Mouse (Mus musculus): ENCODE measurements at regions not wholly inside any gene's neighbourhood (a gene's known extent, or its start where the extent isn't known, plus 50 kb on each side); places are given as distances from the start of the nearest gene placed in this dataset.
"Not testable (repeated sequence)": the region's sequence is repeated elsewhere in the genome, so short reads cannot be mapped to it uniquely, and the experiment has no call there.

DNA sequence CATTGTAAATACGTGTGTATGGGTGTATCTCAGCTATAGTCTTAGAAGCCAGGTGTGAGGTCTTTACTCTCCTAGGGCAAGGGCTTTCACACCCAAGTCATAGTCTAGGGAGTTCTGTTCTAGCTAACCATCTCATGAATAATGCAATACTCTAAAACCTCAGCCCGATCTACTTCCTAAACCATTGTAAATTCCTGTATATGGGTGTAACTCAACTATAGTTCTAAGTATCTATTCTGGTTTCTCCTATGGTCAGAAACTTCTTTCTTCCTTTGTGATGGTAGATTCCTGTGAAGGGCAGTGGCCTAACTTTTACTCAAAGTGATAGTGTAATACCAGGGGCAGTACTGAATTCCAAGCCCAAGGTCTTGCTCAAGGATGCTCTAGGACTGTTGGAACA is 58.7 kb upstream of the Srd5a3 start:
- not testable (repeated sequence) for H3K36me3 ChIP-seq (ENCODE audit: insufficient read depth); H3K4me3 ChIP-seq (ENCODE audit: low read depth, low read length); H3K9me3 ChIP-seq (ENCODE audit: low read length); ATAC-seq; H3K9ac ChIP-seq; H3K27ac ChIP-seq (ENCODE audit: low read depth, low read length); H3K4me1 ChIP-seq (ENCODE audit: insufficient read depth); H3K27me3 ChIP-seq (ENCODE audit: insufficient read depth, low read length); H3K4me2 ChIP-seq (ENCODE audit: low read depth); DNase-seq
- WGBS: 83% methylated on average over 2 of the region's 2 CpGs

DNA sequence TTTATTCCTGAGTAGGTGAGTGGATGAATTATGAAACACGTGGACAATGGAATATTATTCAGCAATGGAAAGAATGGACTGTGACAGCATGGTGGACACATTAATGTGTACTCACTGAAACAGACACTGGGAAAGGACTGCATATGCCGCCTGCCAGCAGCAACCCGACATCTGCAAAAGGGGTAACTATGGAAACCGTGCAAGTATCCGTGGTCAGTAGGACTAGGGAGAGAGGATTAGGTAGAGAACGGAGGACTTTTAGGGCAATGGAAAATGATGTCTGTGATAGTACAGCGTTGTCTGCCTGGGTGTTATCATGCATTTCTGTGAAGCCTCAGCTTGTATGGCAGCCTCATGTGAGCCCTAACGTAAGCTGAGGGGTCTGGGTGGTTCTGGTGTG is 59.6 kb upstream of the Srd5a3 start:
- 49% methylated on average over 8 of the region's 8 CpGs for WGBS
- no peak for TF ChIP-seq CTCF (IDR thresholded peaks at IDR 0.05; ENCODE audit: low read depth)
- no peak for ATAC-seq
- H3K27ac ChIP-seq (ENCODE audit: low read depth, low read length): no peak overlapping the region
- no peaks in the 10 kb centered on the region for H3K27me3 ChIP-seq (ENCODE audit: insufficient read depth, low read length)
- no peaks in the 10 kb centered on the region for H3K36me3 ChIP-seq (ENCODE audit: insufficient read depth)
- no peak overlapping the region for H3K4me3 ChIP-seq (ENCODE audit: low read depth, low read length)
- no peak overlapping the region for H3K9ac ChIP-seq
- H3K4me2 ChIP-seq (ENCODE audit: low read depth): no peak overlapping the region
- no peaks in the 10 kb centered on the region for H3K4me1 ChIP-seq (ENCODE audit: insufficient read depth)
- DNase-seq: no peak
- H3K9me3 ChIP-seq (ENCODE audit: low read length): no peaks in the 10 kb centered on the region

DNA sequence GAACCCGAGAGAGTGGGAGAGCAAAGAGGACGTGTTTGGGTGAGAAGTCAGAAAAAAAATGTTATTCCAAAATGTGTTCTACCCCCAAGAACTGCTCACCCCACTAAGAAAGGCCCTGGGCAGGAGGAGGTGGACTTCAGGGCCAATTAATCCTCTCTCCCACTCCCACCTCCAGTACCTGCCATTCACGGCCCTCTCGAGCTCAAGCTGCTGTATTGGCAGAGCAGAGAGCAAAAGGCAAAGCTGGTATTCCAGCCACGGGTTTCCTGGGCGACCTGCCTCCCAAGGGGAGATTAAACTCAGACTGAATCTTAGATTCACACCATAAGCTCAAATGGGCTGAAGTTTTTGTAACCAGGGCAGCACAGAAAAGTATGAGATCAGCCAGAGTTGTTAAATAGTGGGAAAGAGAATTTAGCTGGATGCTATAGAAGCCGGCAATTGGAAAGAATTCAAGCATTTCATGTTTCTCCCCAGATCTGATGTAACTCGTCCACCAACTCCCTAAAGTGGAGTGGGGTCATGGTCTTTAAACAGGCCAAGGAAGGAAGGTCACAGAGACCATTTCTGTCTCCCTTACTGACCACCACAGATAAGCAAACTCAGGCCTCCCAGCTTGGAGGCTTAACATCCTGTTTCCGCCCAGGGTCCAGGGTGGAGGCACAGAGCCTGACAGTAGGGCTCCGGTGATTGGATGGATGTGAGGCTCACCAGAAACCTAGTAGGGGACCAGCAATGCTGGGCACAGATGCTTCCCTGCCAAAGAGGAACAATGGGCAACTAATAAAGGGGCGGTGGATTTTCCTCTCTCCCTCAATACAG is 60.7 kb upstream of the Srd5a3 start:
- Histone ChIP-seq H3K4me3 (ENCODE audit: low read depth, low read length) (no peak overlapping the region), H3K36me3 (ENCODE audit: insufficient read depth) (no peaks in the 10 kb centered on the region), H3K4me1 (ENCODE audit: insufficient read depth) (no peaks in the 10 kb centered on the region), H3K4me2 (ENCODE audit: low read depth) (no peak overlapping the region), H3K27ac (ENCODE audit: low read depth, low read length) (no peak overlapping the region), H3K27me3 (ENCODE audit: insufficient read depth, low read length) (no peaks in the 10 kb centered on the region), H3K9me3 (ENCODE audit: low read length) (no peaks in the 10 kb centered on the region), H3K9ac (no peak overlapping the region)
- no peak for ATAC-seq
- no peak for TF ChIP-seq CTCF (IDR thresholded peaks at IDR 0.05; ENCODE audit: low read depth)
- WGBS: 59% methylated on average over 11 of the region's 11 CpGs
- no peak for DNase-seq

DNA sequence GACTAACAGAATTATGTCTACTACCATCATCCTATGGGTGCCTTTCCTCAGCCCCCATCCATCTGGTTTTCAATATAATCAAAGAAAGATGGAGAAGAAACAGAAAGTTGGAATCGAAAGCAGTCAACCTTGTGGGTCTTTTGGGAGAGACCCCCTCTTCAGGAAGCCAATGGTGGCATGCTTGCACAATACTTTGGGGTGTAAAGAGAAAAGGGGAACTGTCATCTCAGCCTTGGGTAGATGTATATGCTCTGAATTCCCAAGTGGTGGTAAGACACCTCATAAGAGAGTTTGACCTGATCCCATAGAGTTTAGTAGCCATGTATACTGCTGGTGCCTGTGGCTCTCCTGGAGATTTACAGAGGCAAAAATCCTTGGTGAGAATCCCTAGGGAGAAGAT is 61.6 kb upstream of the Srd5a3 start:
- Histone ChIP-seq H3K36me3 (ENCODE audit: insufficient read depth) (no peaks in the 10 kb centered on the region), H3K9me3 (ENCODE audit: low read length) (no peaks in the 10 kb centered on the region), H3K27ac (ENCODE audit: low read depth, low read length) (no peak overlapping the region), H3K4me2 (ENCODE audit: low read depth) (no peak overlapping the region), H3K4me1 (ENCODE audit: insufficient read depth) (no peaks in the 10 kb centered on the region), H3K9ac (no peak overlapping the region), H3K27me3 (ENCODE audit: insufficient read depth, low read length) (no peaks in the 10 kb centered on the region), H3K4me3 (ENCODE audit: low read depth, low read length) (no peak overlapping the region)
- no peak for TF ChIP-seq CTCF (IDR thresholded peaks at IDR 0.05; ENCODE audit: low read depth)
- WGBS: 98% methylated on average over 1 of the region's 1 CpGs
- DNase-seq (no peak), ATAC-seq (no peak)

DNA sequence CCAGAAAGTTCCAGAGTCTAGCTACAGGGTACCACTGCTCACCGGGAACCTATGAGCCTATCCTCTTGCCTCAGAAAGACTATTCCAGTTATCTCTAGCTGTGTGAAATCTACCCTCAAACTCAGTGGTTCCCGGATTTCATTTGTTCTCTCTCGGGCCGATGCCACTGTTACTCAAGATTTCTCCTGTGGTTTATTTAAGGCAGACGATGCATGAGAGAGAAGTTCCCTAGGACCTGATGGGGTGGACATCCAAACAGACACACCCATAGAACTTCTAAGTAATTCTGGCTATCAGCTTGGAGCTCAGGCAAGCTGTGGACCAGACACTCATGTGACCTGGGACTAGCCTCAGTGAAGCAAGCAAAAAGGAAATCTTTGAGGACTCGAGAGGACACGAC is 63.8 kb upstream of the Srd5a3 start:
- DNase-seq (no peak), ATAC-seq (no peak)
- no peak for TF ChIP-seq CTCF (IDR thresholded peaks at IDR 0.05; ENCODE audit: low read depth)
- Histone ChIP-seq H3K36me3 (ENCODE audit: insufficient read depth) (no peaks in the 10 kb centered on the region), H3K27ac (ENCODE audit: low read depth, low read length) (no peak overlapping the region), H3K4me3 (ENCODE audit: low read depth, low read length) (no peak overlapping the region), H3K9ac (no peak overlapping the region), H3K9me3 (ENCODE audit: low read length) (no peaks in the 10 kb centered on the region), H3K4me2 (ENCODE audit: low read depth) (no peak overlapping the region), H3K27me3 (ENCODE audit: insufficient read depth, low read length) (no peaks in the 10 kb centered on the region), H3K4me1 (ENCODE audit: insufficient read depth) (no peaks in the 10 kb centered on the region)
- WGBS: 93% methylated on average over 7 of the region's 7 CpGs

DNA sequence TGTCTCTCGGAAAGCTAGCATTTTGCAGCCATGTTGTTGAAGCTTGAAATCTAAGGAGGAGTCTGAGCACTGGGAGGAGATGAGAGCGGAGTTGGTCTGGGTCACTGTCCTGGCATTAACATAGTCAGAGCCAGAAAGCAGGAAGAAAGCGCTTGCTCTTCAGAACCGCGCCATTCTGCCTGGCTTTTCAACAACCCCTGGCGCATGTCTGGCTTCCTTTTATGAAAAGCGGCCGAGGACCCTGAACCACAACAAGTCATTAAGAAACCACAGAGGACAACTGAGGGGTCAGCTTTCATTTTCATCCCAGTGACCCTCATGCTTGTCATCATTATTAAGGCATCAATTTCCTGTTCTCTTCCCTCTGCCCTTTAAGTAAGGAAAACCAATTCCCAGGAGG is 64.7 kb upstream of the Srd5a3 start:
- WGBS: 17% methylated on average over 8 of the region's 8 CpGs
- ATAC-seq (no peak), DNase-seq (peak; percentile 20)
- Histone ChIP-seq H3K27ac (ENCODE audit: low read depth, low read length) (no peak overlapping the region), H3K9me3 (ENCODE audit: low read length) (no peaks in the 10 kb centered on the region), H3K27me3 (ENCODE audit: insufficient read depth, low read length) (no peaks in the 10 kb centered on the region), H3K4me1 (ENCODE audit: insufficient read depth) (no peaks in the 10 kb centered on the region), H3K9ac (0 out of 2 replicates have a peak overlapping the region, but pooled peaks have one; percentile 4), H3K36me3 (ENCODE audit: insufficient read depth) (no peaks in the 10 kb centered on the region), H3K4me2 (ENCODE audit: low read depth) (peak overlapping the region; percentile 22), H3K4me3 (ENCODE audit: low read depth, low read length) (no peak overlapping the region)
- no peak for TF ChIP-seq CTCF (IDR thresholded peaks at IDR 0.05; ENCODE audit: low read depth)

DNA sequence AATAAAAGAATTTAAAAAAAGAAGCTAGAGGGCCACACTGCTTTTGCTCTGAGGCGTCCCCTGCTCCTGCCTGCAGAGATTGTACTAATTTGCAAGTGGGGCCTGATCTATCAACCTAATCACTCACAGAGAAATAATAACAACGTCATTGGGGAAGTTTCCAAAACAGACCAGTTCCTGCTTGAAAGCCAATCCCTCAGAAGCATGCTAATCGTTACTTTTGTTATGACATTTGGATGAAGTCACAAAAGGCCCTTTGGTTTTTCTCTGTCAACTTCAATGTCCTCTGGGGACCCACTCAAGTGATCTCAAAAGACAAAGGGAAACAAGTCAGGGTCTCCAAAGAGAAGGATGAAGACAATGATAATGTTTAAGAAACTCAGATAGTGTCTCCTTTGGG is 72.2 kb upstream of the Srd5a3 start:
- no peaks in the 10 kb centered on the region for H3K4me1 ChIP-seq (ENCODE audit: insufficient read depth)
- no peak for DNase-seq
- no peak overlapping the region for H3K4me3 ChIP-seq (ENCODE audit: low read depth, low read length)
- WGBS: 38% methylated on average over 3 of the region's 3 CpGs
- H3K27ac ChIP-seq (ENCODE audit: low read depth, low read length): no peak overlapping the region
- no peak for TF ChIP-seq CTCF (IDR thresholded peaks at IDR 0.05; ENCODE audit: low read depth)
- no peaks in the 10 kb centered on the region for H3K27me3 ChIP-seq (ENCODE audit: insufficient read depth, low read length)
- no peaks in the 10 kb centered on the region for H3K36me3 ChIP-seq (ENCODE audit: insufficient read depth)
- no peak for ATAC-seq
- H3K9ac ChIP-seq: no peak overlapping the region
- H3K4me2 ChIP-seq (ENCODE audit: low read depth): no peak overlapping the region
- H3K9me3 ChIP-seq (ENCODE audit: low read length): no peaks in the 10 kb centered on the region

All from forebrain, postnatal 0 days (tissue).